Comparison of ENCODE assay signal across 14 mouse cellular contexts in genomic region chr10:77243572-77244161, GRCm38 (mm10). TPM values are rescaled to one million over a fixed set of nuclear protein-coding genes. Genes with fewer than 3 reads are reported as not detected.
DNase-seq lines count a peak whose midpoint lies in the region; ATAC-seq and TF ChIP-seq lines count a peak whose summit lies in the region.
"Had no signal": no experiment of that assay in that cellular context is flagged by ENCODE, and none has a peak within 500 bp of the region (broad histone marks: within the 10 kb centered on the region; RNA-seq: fewer than 3 reads in every experiment).

No protein-coding gene starts in this region.

- no peaks in the 10 kb centered on the region for H3K4me1 ChIP-seq in hindbrain, embryonic 16.5 days (ENCODE audit: control insufficient read depth, insufficient read depth, low read depth, low read length)
- H3K4me1 ChIP-seq in hindbrain, embryonic 14.5 days (replicated peaks; ENCODE audit: control insufficient read depth, insufficient read depth, low read length), result 0 out of 2 replicates have a peak, but pooled peaks cover 4% of the 10 kb centered on the region
- H3K4me1 ChIP-seq in lung, embryonic 16.5 days (replicated peaks; ENCODE audit: control insufficient read depth, insufficient read depth, low read length), result peaks cover 26% of the 10 kb centered on the region
- peaks cover 3% of the 10 kb centered on the region; the same call in 1 of the 2 replicates for H3K4me1 ChIP-seq in lung, adult 2 months (ENCODE audit: control insufficient read depth, insufficient read depth, low read length)
- H3K4me1 ChIP-seq in stomach, embryonic 14.5 days (ENCODE audit: control insufficient read depth, insufficient read depth, low read length), result peaks cover 15% of the 10 kb centered on the region
- H3K4me1 ChIP-seq: embryonic facial prominence, embryonic 12.5 days had no signal

- no peaks in the 10 kb centered on the region for H3K36me3 ChIP-seq in hindbrain, embryonic 16.5 days (ENCODE audit: control insufficient read depth, insufficient read depth, low read length)
- no peaks in the 10 kb centered on the region for H3K36me3 ChIP-seq in hindbrain, embryonic 14.5 days (replicated peaks; ENCODE audit: control insufficient read depth, insufficient read depth)
- no peaks in the 10 kb centered on the region for H3K36me3 ChIP-seq in lung, embryonic 16.5 days (ENCODE audit: control insufficient read depth, insufficient read depth, low read length)
- no peaks in the 10 kb centered on the region for H3K36me3 ChIP-seq in stomach, embryonic 14.5 days (ENCODE audit: control insufficient read depth, insufficient read depth, low read length)
- H3K36me3 ChIP-seq: embryonic facial prominence, embryonic 12.5 days had no signal

- no peak for TF ChIP-seq CTCF in lung, adult 2 months (IDR thresholded peaks at IDR 0.05; ENCODE audit: insufficient read depth, low read length)

- H3K27ac ChIP-seq in hindbrain, embryonic 16.5 days (ENCODE audit: low read depth, low read length), result no peak overlapping the region
- H3K27ac ChIP-seq in hindbrain, embryonic 14.5 days, result no peak overlapping the region
- H3K27ac ChIP-seq in lung, embryonic 16.5 days (ENCODE audit: low read length), result peak overlapping the region; percentile 68
- peak overlapping the region; percentile 64; the same call in 1 of the 2 replicates for H3K27ac ChIP-seq in stomach, embryonic 14.5 days (ENCODE audit: low read length)
- H3K27ac ChIP-seq: embryonic facial prominence, embryonic 12.5 days; heart, adult 2 months had no signal

- peak; percentile 46 for DNase-seq in cerebellum, adult 11-12 months
- no peak for DNase-seq in cerebellum, postnatal 4 days (ENCODE audit: low spot score in 2 of 2)
- DNase-seq in hindbrain, embryonic 14.5 days (ENCODE audit: low spot score), result no peak
- no peak for DNase-seq in lung, adult 2 months
- no peak for DNase-seq in c-Kit-positive CD71-positive TER-119-positive erythroid progenitor cells, embryonic 14.5 days (ENCODE audit: low spot score)
- DNase-seq: heart, adult 2 months; heart, postnatal 4 days; right cerebral cortex, postnatal 4 days had no signal

- WGBS in hindbrain, embryonic 16.5 days, result 67% methylated on average over 11 of the region's 11 CpGs
- 69% methylated on average over 11 of the region's 11 CpGs for WGBS in hindbrain, embryonic 14.5 days
- WGBS in lung, embryonic 16.5 days, result 67% methylated on average over 11 of the region's 11 CpGs
- 63% methylated on average over 11 of the region's 11 CpGs for WGBS in lung, adult 2 months
- 85% methylated on average over 11 of the region's 11 CpGs for WGBS in stomach, embryonic 14.5 days

- peak; percentile 84 for ATAC-seq in hindbrain, embryonic 16.5 days
- ATAC-seq in hindbrain, embryonic 14.5 days (ENCODE audit: low FRiP score), result no peak; the same call in 1 of the 2 replicates
- no peak for ATAC-seq in lung, embryonic 16.5 days (ENCODE audit: low read depth)
- ATAC-seq in stomach, embryonic 14.5 days (ENCODE audit: insufficient number of reproducible peaks, insufficient read depth, low FRiP score, low read depth), result peak; percentile 29; the same call in 1 of the 2 replicates
- ATAC-seq: forebrain, embryonic 14.5 days had no signal

- no peaks in the 10 kb centered on the region for H3K27me3 ChIP-seq in hindbrain, embryonic 16.5 days (replicated peaks; ENCODE audit: control insufficient read depth, insufficient read depth, low read length)
- H3K27me3 ChIP-seq in hindbrain, embryonic 14.5 days (ENCODE audit: control insufficient read depth, insufficient read depth, low read length), result no peaks in the 10 kb centered on the region
- no peaks in the 10 kb centered on the region for H3K27me3 ChIP-seq in lung, embryonic 16.5 days (ENCODE audit: control insufficient read depth, insufficient read depth, low read depth, low read length)
- H3K27me3 ChIP-seq in stomach, embryonic 14.5 days (ENCODE audit: control insufficient read depth, insufficient read depth, low read length), result no peaks in the 10 kb centered on the region
- H3K27me3 ChIP-seq: embryonic facial prominence, embryonic 12.5 days had no signal

- H3K9me3 ChIP-seq in hindbrain, embryonic 16.5 days (ENCODE audit: control insufficient read depth, low read length), result no peaks in the 10 kb centered on the region
- H3K9me3 ChIP-seq in hindbrain, embryonic 14.5 days (ENCODE audit: control insufficient read depth, low read length), result no peaks in the 10 kb centered on the region
- H3K9me3 ChIP-seq in lung, embryonic 16.5 days (ENCODE audit: control insufficient read depth, low read length), result no peaks in the 10 kb centered on the region
- H3K9me3 ChIP-seq in stomach, embryonic 14.5 days (ENCODE audit: control insufficient read depth, low read depth, low read length), result 0 out of 2 replicates have a peak, but pooled peaks cover 2% of the 10 kb centered on the region
- H3K9me3 ChIP-seq: embryonic facial prominence, embryonic 12.5 days had no signal

- no peak for TF ChIP-seq POLR2A in lung, adult 2 months (IDR thresholded peaks at IDR 0.05; ENCODE audit: borderline replicate concordance, extremely low read depth, low read depth, low read length)

- H3K9ac ChIP-seq in hindbrain, embryonic 16.5 days (ENCODE audit: low read depth, low read length), result no peak overlapping the region
- H3K9ac ChIP-seq in hindbrain, embryonic 14.5 days, result no peak overlapping the region
- 0 out of 2 replicates have a peak overlapping the region, but pooled peaks have one; percentile 6 for H3K9ac ChIP-seq in lung, embryonic 16.5 days (ENCODE audit: low read length)
- H3K9ac ChIP-seq in stomach, embryonic 14.5 days (replicated peaks; ENCODE audit: low read depth, low read length), result no peak overlapping the region
- H3K9ac ChIP-seq: embryonic facial prominence, embryonic 12.5 days; liver, postnatal 0 days had no signal

- H3K4me3 ChIP-seq in hindbrain, embryonic 16.5 days (ENCODE audit: low read length), result no peak overlapping the region
- H3K4me3 ChIP-seq in hindbrain, embryonic 14.5 days (replicated peaks; ENCODE audit: low read length), result no peak overlapping the region
- no peak overlapping the region for H3K4me3 ChIP-seq in lung, embryonic 16.5 days (ENCODE audit: low read length)
- H3K4me3 ChIP-seq in lung, adult 2 months (replicated peaks; ENCODE audit: extremely low read depth, low read depth, low read length), result no peak overlapping the region
- no peak overlapping the region for H3K4me3 ChIP-seq in stomach, embryonic 14.5 days (ENCODE audit: low read depth, low read length)
- H3K4me3 ChIP-seq: embryonic facial prominence, embryonic 12.5 days; heart, adult 2 months had no signal

- no peak overlapping the region for H3K4me2 ChIP-seq in hindbrain, embryonic 16.5 days (ENCODE audit: low read length)
- H3K4me2 ChIP-seq in hindbrain, embryonic 14.5 days (replicated peaks), result no peak overlapping the region
- no peak overlapping the region for H3K4me2 ChIP-seq in lung, embryonic 16.5 days (ENCODE audit: low read depth, low read length)
- H3K4me2 ChIP-seq in stomach, embryonic 14.5 days (replicated peaks; ENCODE audit: low read depth, low read length), result no peak overlapping the region
- H3K4me2 ChIP-seq: embryonic facial prominence, embryonic 12.5 days had no signal

RNA-seq across cellular contexts. Expression of gene Pofut2, which starts 15.4 kb away (rescaled TPM):
- polyA plus RNA-seq in hindbrain, embryonic 16.5 days (2015; fragmentation: Nextera tagmentation; extraction: Ambion mirVana), result 58.8 and 65.7 TPM in 2 replicates
- polyA plus RNA-seq in hindbrain, embryonic 14.5 days (2014; fragmentation: Nextera tagmentation; extraction: Ambion mirVana), result 53.2 and 53.3 TPM in 2 replicates
- polyA plus RNA-seq in lung, embryonic 16.5 days (2015; fragmentation: Nextera tagmentation; extraction: Ambion mirVana), result 126 and 132 TPM in 2 replicates
- polyA plus RNA-seq in lung, adult 2 months (2012; rRNA removed), result 81.3 and 81.6 TPM in 2 replicates
- 119 and 129 TPM in 2 replicates for polyA plus RNA-seq in stomach, embryonic 14.5 days (2014; fragmentation: Nextera tagmentation; extraction: Ambion mirVana)

Comparison
In these comparisons a context has a peak if more than half of its experiments do, and no peak if none do; other contexts are left out.
1. ATAC-seq: peak in hindbrain, embryonic 16.5 days (single experiment) and stomach, embryonic 14.5 days (single experiment); none in hindbrain, embryonic 14.5 days (single experiment) and lung, embryonic 16.5 days (single experiment).
2. H3K27ac ChIP-seq: peak in lung, embryonic 16.5 days (single experiment) and stomach, embryonic 14.5 days (single experiment); none in hindbrain, embryonic 16.5 days (single experiment) and hindbrain, embryonic 14.5 days (single experiment).